Mouse (Mus musculus) ES-E14 (cell line): ENCODE data around the gene C2cd4a. TPM values are rescaled to one million over a fixed set of nuclear protein-coding genes. Genes with fewer than 3 reads are reported as not detected.

Experiments
- DNase-seq: peaks from one replicate; pipeline ENCODE4 v3.0.0-alpha.2; 2013; ENCODE audit warnings: low read depth, low spot score
- H3K27ac ChIP-seq: 2 replicates; pipeline ENCODE4 v1.5.1; 2012; ENCODE audit warnings: low read depth, mild to moderate bottlenecking, low read length, moderate library complexity, mixed read lengths; ENCODE audit not compliant: poor library complexity, insufficient read depth, severe bottlenecking
- H3K36me3 ChIP-seq: 2 replicates; pipeline ENCODE4 v1.6.1; 2012; ENCODE audit warnings: mild to moderate bottlenecking, low read length, moderate library complexity, mixed read lengths; ENCODE audit not compliant: control insufficient read depth, poor library complexity, insufficient read depth, severe bottlenecking
- H3K4me1 ChIP-seq, 2 experiments: fragments of 150-350 bp in 1 of 2; sonication (generic) in 1 of 2; 2 replicates each; pipeline ENCODE4 v1.6.1; 2012; ENCODE audit warnings: low read length in 2 of 2, mild to moderate bottlenecking in 1 of 2, mixed read lengths in 1 of 2; ENCODE audit not compliant: control insufficient read depth in 2 of 2, insufficient read depth in 2 of 2, poor library complexity in 1 of 2
- H3K4me3 ChIP-seq, 2 experiments: fragments of 150-350 bp in 1 of 2; sonication (generic) in 1 of 2; 2 replicates each; pipeline ENCODE4 v1.5.1; 2012; ENCODE audit warnings: low read length in 2 of 2, low read depth in 1 of 2, mild to moderate bottlenecking in 1 of 2, mixed read lengths in 1 of 2; ENCODE audit not compliant: insufficient read depth in 1 of 2, poor library complexity in 1 of 2, severe bottlenecking in 1 of 2
- H3K9ac ChIP-seq: 2 replicates; pipeline ENCODE4 v1.6.1; 2012; ENCODE audit warnings: low read depth, mild to moderate bottlenecking, low read length, mixed read lengths; ENCODE audit not compliant: poor library complexity, insufficient read depth, severe bottlenecking
- H3K9me3 ChIP-seq: fragments of 150-350 bp; sonication (generic); 2 replicates; pipeline ENCODE4 v1.6.1; 2012; ENCODE audit warnings: low read depth, mild to moderate bottlenecking, low read length; ENCODE audit not compliant: control insufficient read depth, insufficient read depth
- CHD2 ChIP-seq: IDR thresholded peaks from 2 replicates; pipeline ENCODE4 v1.6.1; 2014; ENCODE audit warnings: mild to moderate bottlenecking, low read depth, low read length, inconsistent platforms
- HCFC1 ChIP-seq: IDR thresholded peaks from 2 replicates; pipeline ENCODE4 v1.6.1; 2012; ENCODE audit warnings: low read length, inconsistent platforms, borderline replicate concordance; ENCODE audit not compliant: insufficient read depth
- MAFK ChIP-seq: IDR thresholded peaks from 2 replicates; pipeline ENCODE4 v1.6.1; 2014; ENCODE audit warnings: mild to moderate bottlenecking, low read depth, low read length, inconsistent platforms; ENCODE audit not compliant: insufficient read depth
- ZC3H11A ChIP-seq: IDR thresholded peaks from 2 replicates; pipeline ENCODE4 v1.6.1; 2012; ENCODE audit warnings: low read depth, mild to moderate bottlenecking, inconsistent platforms, low read length, borderline replicate concordance
- ZNF384 ChIP-seq: IDR thresholded peaks from 2 replicates; pipeline ENCODE4 v1.6.1; 2012; ENCODE audit warnings: low read depth, low read length, inconsistent platforms
- in situ Hi-C, 2 experiments: fragments of 600-800 bp; cut with MboI; formaldehyde crosslinking; loops; one replicate each; pipeline ENCODE4 v1.15.1; 2025; ENCODE audit warnings: low sequenced_read_pairs in 2 of 2, inconsistent platforms in 1 of 2; ENCODE audit not compliant: unreplicated experiment in 2 of 2
- total RNA-seq: library from RNA; depleted of rRNA; stranded (reverse); fragments of 300-350 nt; gene quantifications from 2 replicates; pipeline ENCODE4 v1.2.3, GENCODE M21; 2012

The C2cd4a gene
- total RNA-seq, 1 experiment = not detected

GRCm38 (mm10) chr9:67864011-67864410 is 31.9 kb upstream of the C2cd4a start:
- no peaks in the 10 kb centered on the region for H3K36me3 ChIP-seq
- no peak overlapping the region for H3K4me3 ChIP-seq
- DNase-seq = no peak
- H3K27ac ChIP-seq = no peak overlapping the region
- TF ChIP-seq ZC3H11A (no peak), HCFC1 (no peak), MAFK (no peak), ZNF384 (no peak), CHD2 (no peak)
- in situ Hi-C loops = no loop called here
- H3K9ac ChIP-seq = no peak overlapping the region
- H3K9me3 ChIP-seq = no peaks in the 10 kb centered on the region
- no peaks in the 10 kb centered on the region; a peak in 1 of 4 replicates for H3K4me1 ChIP-seq

- DNase-seq = no peak
- H3K9me3 ChIP-seq = no peaks in the 10 kb centered on the region
- H3K4me1 ChIP-seq = no peaks in the 10 kb centered on the region; a peak in 1 of 4 replicates
- in situ Hi-C loops = no loop called here
- no peaks in the 10 kb centered on the region for H3K36me3 ChIP-seq
- H3K9ac ChIP-seq = no peak overlapping the region
- no peak overlapping the region for H3K27ac ChIP-seq
- no peak overlapping the region for H3K4me3 ChIP-seq
- TF ChIP-seq HCFC1 (no peak), CHD2 (no peak), MAFK (no peak), ZNF384 (no peak), ZC3H11A (no peak)
Measured at GRCm38 (mm10) chr9:67863332-67863731, 31.2 kb upstream of the C2cd4a start.

- in situ Hi-C loops = no loop called here
- Histone ChIP-seq H3K4me3 (no peak overlapping the region), H3K27ac (no peak overlapping the region), H3K36me3 (no peaks in the 10 kb centered on the region), H3K9me3 (no peaks in the 10 kb centered on the region), H3K9ac (no peak overlapping the region), H3K4me1 (no peaks in the 10 kb centered on the region; a peak in 1 of 4 replicates)
- no peak for TF ChIP-seq CHD2
- no peak for TF ChIP-seq ZC3H11A
- TF ChIP-seq ZNF384 = no peak
- TF ChIP-seq MAFK = no peak
- no peak for TF ChIP-seq HCFC1
- DNase-seq = no peak
Measured at GRCm38 (mm10) chr9:67860273-67860672, 28.1 kb upstream of the C2cd4a start.

GRCm38 (mm10) chr9:67851150-67851549 is 19.0 kb upstream of the C2cd4a start:
- Histone ChIP-seq H3K9me3 (no peaks in the 10 kb centered on the region), H3K9ac (no peak overlapping the region), H3K4me1 (no peaks in the 10 kb centered on the region), H3K36me3 (no peaks in the 10 kb centered on the region), H3K4me3 (no peak overlapping the region), H3K27ac (no peak overlapping the region)
- in situ Hi-C loops = no loop called here
- TF ChIP-seq HCFC1 (no peak), MAFK (no peak), CHD2 (no peak), ZC3H11A (no peak), ZNF384 (no peak)
- peak; percentile 52 for DNase-seq

GRCm38 (mm10) chr9:67849846-67850245 is 17.7 kb upstream of the C2cd4a start:
- H3K27ac ChIP-seq = no peak overlapping the region
- no peaks in the 10 kb centered on the region for H3K4me1 ChIP-seq
- H3K4me3 ChIP-seq = no peak overlapping the region
- in situ Hi-C loops = no loop called here
- DNase-seq = no peak
- H3K9me3 ChIP-seq = no peaks in the 10 kb centered on the region
- no peak overlapping the region for H3K9ac ChIP-seq
- H3K36me3 ChIP-seq = no peaks in the 10 kb centered on the region
- TF ChIP-seq MAFK = no peak
- no peak for TF ChIP-seq ZC3H11A
- no peak for TF ChIP-seq HCFC1
- TF ChIP-seq CHD2 = no peak
- TF ChIP-seq ZNF384 = no peak
